Mouse (Mus musculus) embryonic facial prominence, embryonic 14.5 days (tissue): ENCODE results near the gene 1700037C18Rik. TPM values are rescaled to one million over a fixed set of nuclear protein-coding genes. Genes with fewer than 3 reads are reported as not detected.

Experiments used
- ATAC-seq: fragments of 200-750 bp; cut with Nextera tagmentation; 2 replicates; pipeline ENCODE4 v1.8.0; 2017; ENCODE audit warnings: low read depth, moderate number of reproducible peaks, moderate TSS enrichment
- DNase-seq: peaks from one replicate; pipeline ENCODE4 v3.0.0-alpha.2; 2015; ENCODE audit warnings: low spot score
- H3K27ac ChIP-seq: fragments of 300-500 bp; sonication (generic); replicated peaks from 2 replicates; pipeline ENCODE4 v1.5.1; 2014; ENCODE audit warnings: low read depth, mild to moderate bottlenecking, low read length, moderate library complexity
- H3K27me3 ChIP-seq: fragments of 300-500 bp; sonication (generic); replicated peaks from 2 replicates; pipeline ENCODE4 v1.6.1; 2014; ENCODE audit warnings: low read length; ENCODE audit not compliant: control insufficient read depth, insufficient read depth
- H3K36me3 ChIP-seq: fragments of 300-500 bp; sonication (generic); 2 replicates; pipeline ENCODE4 v1.6.1; 2014; ENCODE audit warnings: low read length, mixed read lengths; ENCODE audit not compliant: control insufficient read depth, insufficient read depth
- H3K4me1 ChIP-seq: fragments of 300-500 bp; sonication (generic); 2 replicates; pipeline ENCODE4 v1.6.1; 2014; ENCODE audit warnings: antibody characterized with exemption, low read length; ENCODE audit not compliant: control insufficient read depth, insufficient read depth
- H3K4me2 ChIP-seq: fragments of 300-500 bp; sonication (generic); 2 replicates; pipeline ENCODE4 v1.6.1; 2014; ENCODE audit warnings: low read depth, mild to moderate bottlenecking, low read length, moderate library complexity, mixed read lengths
- H3K4me3 ChIP-seq: fragments of 300-500 bp; sonication (generic); 2 replicates; pipeline ENCODE4 v1.5.1; 2014; ENCODE audit warnings: low read depth, mild to moderate bottlenecking, low read length
- H3K9ac ChIP-seq: fragments of 300-500 bp; sonication (generic); 2 replicates; pipeline ENCODE4 v1.6.1; 2014; ENCODE audit warnings: low read depth, mild to moderate bottlenecking, low read length, moderate library complexity, mixed read lengths
- H3K9me3 ChIP-seq: fragments of 300-500 bp; sonication (generic); 2 replicates; pipeline ENCODE4 v1.6.1; 2016; ENCODE audit warnings: low read length; ENCODE audit not compliant: control insufficient read depth
- WGBS: fragments of 180-500 bp; shearing (Covaris S2); extraction: QIAGEN DNeasy Blood & Tissue Kit; methylation state at CpG from one replicate; pipeline ENCODE4 v1.1.7; 2014; 5-methylcytosine and 5-hydroxymethylcytosine counted together
- polyA plus RNA-seq: library from polyadenylated mRNA; unstranded; fragments of >200 nt; fragmentation: Nextera tagmentation; extraction: Ambion mirVana; gene quantifications from 2 replicates; pipeline ENCODE4 v1.2.1, GENCODE M21; 2014

1700037C18Rik gene
- polyA plus RNA-seq, 1 experiment from 2014 or later: 8.1 TPM

DNA sequence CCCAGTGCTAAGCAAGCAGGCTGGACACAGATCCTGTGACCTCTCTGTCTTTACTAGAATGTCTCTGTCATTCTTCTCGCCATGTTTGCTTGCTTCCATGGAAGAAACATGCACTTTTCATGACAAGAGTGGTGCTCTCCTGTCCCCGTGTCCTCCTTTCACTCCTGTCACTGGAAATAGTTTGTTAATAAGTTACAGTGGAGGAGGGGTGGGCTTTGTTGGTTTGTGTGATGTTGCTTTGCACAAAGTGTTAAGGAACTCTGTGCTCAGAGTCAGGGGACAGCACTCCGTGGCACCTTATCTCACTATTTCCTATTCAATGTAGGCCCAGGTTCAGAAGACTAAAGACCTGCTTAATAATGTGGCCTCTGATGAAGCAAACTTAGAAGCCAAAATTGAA is 15.0 kb upstream of the 1700037C18Rik start:
- peaks cover 7% of the 10 kb centered on the region; the same call in 1 of the 2 replicates for H3K4me1 ChIP-seq
- DNase-seq: no peak
- 68% methylated on average over 3 of the region's 3 CpGs for WGBS
- peaks cover 72% of the 10 kb centered on the region for H3K36me3 ChIP-seq
- no peaks in the 10 kb centered on the region for H3K9me3 ChIP-seq
- no peak overlapping the region for H3K4me2 ChIP-seq
- ATAC-seq: no peak
- no peaks in the 10 kb centered on the region for H3K27me3 ChIP-seq
- no peak overlapping the region for H3K4me3 ChIP-seq
- H3K9ac ChIP-seq: no peak overlapping the region
- peak overlapping the region; percentile 88 for H3K27ac ChIP-seq

DNA sequence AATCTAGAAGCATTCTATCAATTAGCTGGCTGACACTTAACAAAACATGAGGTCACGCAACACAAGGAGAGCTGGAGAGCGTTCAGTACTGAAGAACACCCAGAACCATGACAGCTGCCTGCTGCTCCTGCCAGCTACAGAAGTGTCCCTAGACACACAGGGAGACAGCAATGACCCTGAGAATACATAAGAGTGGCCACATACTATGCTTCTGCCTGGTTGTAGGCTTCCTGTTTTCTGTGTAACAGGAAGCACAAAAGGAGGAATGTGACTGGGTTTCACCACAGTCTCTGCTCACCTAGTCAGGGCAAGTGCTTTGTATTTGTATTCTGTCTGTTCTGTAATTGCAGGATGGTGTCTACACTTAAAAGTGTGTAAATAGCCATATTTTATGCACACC is 12.3 kb upstream of the 1700037C18Rik start:
- H3K4me1 ChIP-seq: peaks cover 7% of the 10 kb centered on the region; the same call in 1 of the 2 replicates
- ATAC-seq (no peak), DNase-seq (no peak)
- no peaks in the 10 kb centered on the region for H3K9me3 ChIP-seq
- no peaks in the 10 kb centered on the region for H3K27me3 ChIP-seq
- H3K4me3 ChIP-seq: no peak overlapping the region
- 89% methylated on average over 2 of the region's 2 CpGs for WGBS
- no peak overlapping the region for H3K4me2 ChIP-seq
- H3K36me3 ChIP-seq: peaks cover 66% of the 10 kb centered on the region
- H3K27ac ChIP-seq: no peak overlapping the region
- H3K9ac ChIP-seq: no peak overlapping the region

DNA sequence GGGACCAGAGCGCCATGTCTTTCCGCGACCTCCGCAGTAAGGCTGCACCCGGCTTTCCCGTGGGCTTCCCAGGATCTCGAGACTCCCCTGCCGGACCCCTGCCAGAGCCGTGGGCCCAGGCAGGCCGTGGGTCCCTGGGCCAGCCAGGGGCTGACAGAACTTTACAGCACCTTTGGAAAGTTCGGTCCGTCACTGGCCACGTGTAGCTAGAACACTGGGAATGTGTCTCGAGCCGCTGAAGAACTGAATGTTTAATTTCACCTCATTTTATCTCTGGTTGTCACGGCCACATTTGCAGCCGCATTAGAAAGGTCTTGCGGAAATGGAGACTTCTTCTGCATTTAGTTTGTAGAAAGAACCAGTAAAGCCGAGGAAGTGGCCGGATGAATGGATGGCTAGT is 629 bp upstream of the 1700037C18Rik start:
- DNase-seq (no peak), ATAC-seq (no peak)
- 7% methylated on average over 20 of the region's 20 CpGs for WGBS
- H3K4me2 ChIP-seq: peak overlapping the region; percentile 71
- peak overlapping the region; percentile 67 for H3K4me3 ChIP-seq
- peaks cover 46% of the 10 kb centered on the region for H3K36me3 ChIP-seq
- 0 out of 2 replicates have a peak overlapping the region, but pooled peaks have one; percentile 70 for H3K27ac ChIP-seq
- no peaks in the 10 kb centered on the region for H3K27me3 ChIP-seq
- peak overlapping the region; percentile 83 for H3K9ac ChIP-seq
- peaks cover 5% of the 10 kb centered on the region; the same call in 1 of the 2 replicates for H3K4me1 ChIP-seq
- H3K9me3 ChIP-seq: no peaks in the 10 kb centered on the region

DNA sequence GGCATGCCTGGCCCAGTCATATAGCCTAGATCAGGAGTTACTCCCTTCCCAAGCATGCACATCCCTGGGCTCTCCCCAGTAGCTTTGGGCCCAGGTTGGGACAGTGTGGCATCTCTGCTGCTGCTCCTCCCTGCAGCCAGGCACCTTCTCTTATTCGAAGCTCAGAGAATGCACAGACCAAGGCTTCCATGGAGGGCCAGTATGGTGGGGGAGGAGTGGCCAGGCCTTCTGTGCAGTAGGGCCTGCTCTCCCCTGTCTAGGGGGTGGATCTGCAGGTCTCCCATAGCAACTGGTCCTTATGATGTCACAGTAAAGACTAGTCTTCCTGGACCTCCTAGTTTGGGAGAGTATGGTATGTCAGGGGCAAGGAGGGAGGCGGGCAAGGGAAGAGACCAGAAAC is 1.0 kb downstream of the 1700037C18Rik start:
- ATAC-seq (no peak), DNase-seq (no peak)
- peaks cover 5% of the 10 kb centered on the region; the same call in 1 of the 2 replicates for H3K4me1 ChIP-seq
- H3K4me3 ChIP-seq: no peak overlapping the region
- no peak overlapping the region for H3K4me2 ChIP-seq
- H3K9me3 ChIP-seq: no peaks in the 10 kb centered on the region
- H3K9ac ChIP-seq: no peak overlapping the region
- peaks cover 47% of the 10 kb centered on the region for H3K36me3 ChIP-seq
- no peak overlapping the region for H3K27ac ChIP-seq
- 78% methylated on average over 2 of the region's 2 CpGs for WGBS
- H3K27me3 ChIP-seq: no peaks in the 10 kb centered on the region

DNA sequence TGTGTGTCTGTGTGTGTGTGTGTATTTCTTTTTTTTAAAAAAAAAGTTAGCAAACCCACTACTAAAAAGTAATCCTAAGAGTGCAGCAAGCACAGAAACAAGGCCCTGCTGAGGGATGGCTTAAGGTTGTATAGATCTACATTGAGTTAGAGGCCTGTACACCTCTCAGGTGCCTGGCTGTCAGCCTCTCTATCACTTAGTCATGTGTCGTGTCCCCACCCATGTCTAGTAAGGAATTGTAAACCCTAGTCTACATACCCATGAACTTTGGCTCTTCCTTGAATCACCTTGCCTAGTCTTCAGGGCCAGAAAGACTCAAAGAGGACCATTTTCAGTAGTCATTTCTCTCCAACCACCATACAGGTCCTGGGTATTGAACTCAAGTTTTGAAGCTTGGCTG is 11.9 kb downstream of the 1700037C18Rik start:
- DNase-seq (no peak), ATAC-seq (no peak)
- Histone ChIP-seq H3K9me3 (no peaks in the 10 kb centered on the region), H3K36me3 (peaks cover 54% of the 10 kb centered on the region), H3K27me3 (no peaks in the 10 kb centered on the region), H3K4me2 (no peak overlapping the region), H3K27ac (no peak overlapping the region), H3K9ac (no peak overlapping the region), H3K4me1 (no peaks in the 10 kb centered on the region), H3K4me3 (no peak overlapping the region)
- 93% methylated on average over 1 of the region's 1 CpGs for WGBS

DNA sequence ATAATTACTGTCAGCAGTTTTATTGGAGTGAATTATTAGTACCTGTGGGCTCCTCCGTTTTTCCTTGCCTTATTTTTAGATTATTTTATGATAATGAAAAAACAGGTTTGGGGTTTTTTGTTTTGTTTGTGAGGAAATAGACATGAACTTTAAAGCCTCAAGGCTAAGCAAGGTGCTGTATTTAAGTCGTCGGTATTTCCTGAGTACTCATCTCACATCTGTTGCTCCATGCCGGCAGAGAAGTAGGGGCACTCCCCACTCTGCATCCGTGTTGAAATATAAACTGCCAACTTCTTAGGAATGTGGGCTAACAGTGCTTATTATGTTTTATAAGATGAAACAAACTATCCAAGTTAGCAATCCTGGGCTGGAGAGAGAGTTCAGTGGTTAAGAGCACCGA is 12.4 kb downstream of the 1700037C18Rik start:
- H3K27ac ChIP-seq: no peak overlapping the region
- H3K4me3 ChIP-seq: no peak overlapping the region
- no peaks in the 10 kb centered on the region for H3K27me3 ChIP-seq
- H3K9me3 ChIP-seq: no peaks in the 10 kb centered on the region
- H3K4me1 ChIP-seq: no peaks in the 10 kb centered on the region
- H3K36me3 ChIP-seq: peaks cover 49% of the 10 kb centered on the region
- WGBS: 77% methylated on average over 6 of the region's 6 CpGs
- DNase-seq (no peak), ATAC-seq (no peak)
- H3K9ac ChIP-seq: no peak overlapping the region
- H3K4me2 ChIP-seq: no peak overlapping the region

DNA sequence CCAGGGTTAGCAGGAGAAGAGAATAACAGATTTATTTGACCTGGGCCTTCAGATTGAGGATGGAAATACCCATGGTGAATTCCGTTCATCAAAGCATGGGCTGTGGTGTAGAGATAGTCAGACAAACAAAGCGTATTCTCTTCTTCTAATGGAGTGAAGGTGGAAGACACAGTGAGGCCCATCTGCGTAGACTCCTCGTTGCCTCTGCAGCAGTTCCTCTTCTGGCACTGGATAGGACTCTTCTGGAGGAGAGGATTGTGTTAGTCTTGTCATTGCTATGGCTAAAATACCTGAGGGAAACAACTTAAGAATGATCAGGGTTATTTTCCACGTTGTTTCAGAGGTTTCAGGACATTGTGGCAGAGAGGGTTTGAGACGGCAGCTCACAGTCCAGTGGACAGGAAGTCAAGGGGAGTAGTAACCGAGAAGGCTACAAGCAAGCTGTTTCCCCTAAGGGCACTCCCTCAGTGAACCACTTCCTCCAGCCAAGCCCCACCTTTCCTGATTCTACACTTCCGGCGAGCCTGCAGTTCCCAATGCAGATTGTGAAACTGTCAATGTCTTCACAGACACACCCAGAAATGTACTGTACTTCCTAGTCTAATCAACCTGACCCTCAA is 13.2 kb downstream of the 1700037C18Rik start:
- no peaks in the 10 kb centered on the region for H3K4me1 ChIP-seq
- H3K4me2 ChIP-seq: no peak overlapping the region
- H3K27me3 ChIP-seq: no peaks in the 10 kb centered on the region
- peak overlapping the region; percentile 25; the same call in 1 of the 2 replicates for H3K27ac ChIP-seq
- WGBS: 61% methylated on average over 9 of the region's 9 CpGs
- H3K36me3 ChIP-seq: peaks cover 42% of the 10 kb centered on the region
- H3K4me3 ChIP-seq: no peak overlapping the region
- H3K9me3 ChIP-seq: no peaks in the 10 kb centered on the region
- DNase-seq: peak; percentile 31
- ATAC-seq: no peak
- no peak overlapping the region for H3K9ac ChIP-seq

DNA sequence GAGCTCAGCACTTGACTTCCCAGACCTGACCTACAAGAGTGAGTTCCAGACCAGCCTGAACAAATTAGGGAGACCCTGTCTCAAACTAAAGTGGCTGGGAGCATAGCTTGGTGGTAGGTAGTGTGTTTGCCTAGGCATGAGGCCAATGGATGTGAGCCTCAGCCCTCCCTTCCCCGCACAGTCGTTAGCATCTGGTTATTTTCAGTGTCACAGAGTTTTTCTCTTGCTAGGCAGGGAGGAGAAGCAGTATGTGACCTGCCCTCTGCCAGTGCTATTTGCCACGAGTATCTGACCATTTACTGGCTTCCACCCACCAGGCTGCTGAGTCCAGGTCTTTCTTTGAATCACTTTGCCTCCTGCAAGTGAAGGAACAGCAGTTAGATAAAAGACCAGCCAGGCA is 14.8 kb downstream of the 1700037C18Rik start:
- no peak for DNase-seq
- ATAC-seq: no peak
- H3K27ac ChIP-seq: no peak overlapping the region
- H3K9ac ChIP-seq: no peak overlapping the region
- H3K4me1 ChIP-seq: no peaks in the 10 kb centered on the region
- no peaks in the 10 kb centered on the region for H3K27me3 ChIP-seq
- WGBS: 54% methylated on average over 3 of the region's 3 CpGs
- no peaks in the 10 kb centered on the region for H3K9me3 ChIP-seq
- H3K36me3 ChIP-seq: peaks cover 26% of the 10 kb centered on the region
- H3K4me3 ChIP-seq: no peak overlapping the region
- no peak overlapping the region for H3K4me2 ChIP-seq

DNA sequence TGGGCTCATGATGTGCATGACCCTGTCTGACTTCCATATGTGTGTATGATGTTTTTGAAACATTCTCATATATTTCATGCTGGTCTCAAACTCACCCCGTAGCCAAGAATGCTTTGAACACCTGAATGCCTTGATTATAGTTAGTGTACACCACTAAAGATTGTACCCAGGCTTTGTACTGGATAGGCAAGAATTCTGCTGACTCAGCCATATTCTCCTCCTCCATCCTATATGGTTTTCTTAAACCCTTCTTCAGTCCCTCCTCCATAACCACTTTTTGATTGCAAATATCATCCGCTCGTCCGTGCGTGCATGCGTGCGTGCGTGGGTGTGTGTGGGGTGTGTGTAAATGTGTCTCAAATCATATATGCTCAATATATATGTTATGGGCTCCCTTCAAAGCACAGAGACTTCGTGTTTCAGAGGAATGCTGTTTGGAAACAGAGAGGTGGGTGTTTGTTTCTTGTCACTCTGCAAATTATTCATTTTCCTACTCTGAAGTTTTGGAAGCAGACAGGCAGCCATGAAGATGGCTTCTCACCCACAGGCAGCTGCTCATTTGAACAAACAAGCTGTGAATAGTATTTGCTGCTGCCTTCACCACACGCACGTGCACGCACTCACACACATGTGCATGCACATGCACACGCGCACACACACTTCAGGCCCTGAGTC is 16.7 kb downstream of the 1700037C18Rik start:
- 94% methylated on average over 14 of the region's 14 CpGs for WGBS
- H3K9ac ChIP-seq: no peak overlapping the region
- DNase-seq (no peak), ATAC-seq (no peak)
- no peaks in the 10 kb centered on the region for H3K9me3 ChIP-seq
- H3K4me2 ChIP-seq: no peak overlapping the region
- H3K4me1 ChIP-seq: no peaks in the 10 kb centered on the region
- no peaks in the 10 kb centered on the region for H3K27me3 ChIP-seq
- no peak overlapping the region for H3K27ac ChIP-seq
- H3K4me3 ChIP-seq: no peak overlapping the region
- H3K36me3 ChIP-seq: peaks cover 8% of the 10 kb centered on the region; the same call in 1 of the 2 replicates
